Mouse (Mus musculus) v-Abl transformed pro-B cells (cell line): ENCODE measurements around the gene Cutal.

ENCODE experiments used
- in situ Hi-C, 2 experiments: fragments of 400-800 bp; cut with MboI; formaldehyde crosslinking; loops; one replicate each; pipeline ENCODE4 v1.15.1; 2025; ENCODE audit not compliant: unreplicated experiment in 2 of 2

Gene Cutal

DNA sequence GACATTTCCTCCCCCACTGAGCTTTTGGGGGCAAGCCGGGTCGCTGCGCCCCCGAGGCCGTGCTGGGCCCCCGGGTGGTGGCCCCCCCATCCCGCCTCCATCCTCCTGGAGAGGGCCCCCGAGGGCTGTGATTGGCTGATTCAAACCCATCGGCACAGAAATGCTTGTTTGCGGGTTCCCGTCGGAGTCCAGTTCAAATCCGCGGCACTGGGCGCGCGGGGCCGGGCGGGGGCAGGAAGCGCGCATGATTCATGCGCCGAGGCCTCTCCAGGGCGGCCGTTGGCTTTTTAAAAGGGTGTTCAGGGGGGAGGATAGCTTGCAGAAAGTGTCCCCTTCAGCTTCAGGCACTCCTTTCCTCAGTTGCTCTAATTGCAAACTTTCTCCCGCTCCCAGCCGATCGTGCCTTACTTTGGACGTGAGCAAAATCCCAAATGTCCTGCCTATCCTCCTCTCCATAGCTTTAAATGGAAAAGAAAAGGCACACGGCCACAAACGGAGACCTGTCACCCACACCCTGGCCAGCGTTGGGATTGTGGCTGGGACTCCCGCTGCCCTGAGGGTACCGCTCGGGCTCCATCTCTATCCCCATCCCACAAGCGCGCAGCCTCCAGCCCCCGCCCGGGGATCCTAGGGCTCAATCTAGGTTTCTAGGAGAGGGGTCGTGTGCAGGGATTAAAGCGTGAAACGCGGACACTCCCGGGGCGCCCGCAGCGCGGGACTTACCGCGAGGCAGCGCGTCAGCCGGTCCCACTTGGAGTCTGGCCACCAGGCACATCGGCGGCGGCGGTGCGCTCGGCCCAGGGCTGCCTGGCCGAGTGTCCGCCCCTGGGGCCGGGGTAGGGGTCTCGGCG lies 39.2 kb downstream of the Cutal start, which contains the start of gene Phf19:
Gene Phf19 (minus strand): TSS at position 809 of the 851 bp plus-strand sequence.
- in situ Hi-C loops, result no loop called here

DNA sequence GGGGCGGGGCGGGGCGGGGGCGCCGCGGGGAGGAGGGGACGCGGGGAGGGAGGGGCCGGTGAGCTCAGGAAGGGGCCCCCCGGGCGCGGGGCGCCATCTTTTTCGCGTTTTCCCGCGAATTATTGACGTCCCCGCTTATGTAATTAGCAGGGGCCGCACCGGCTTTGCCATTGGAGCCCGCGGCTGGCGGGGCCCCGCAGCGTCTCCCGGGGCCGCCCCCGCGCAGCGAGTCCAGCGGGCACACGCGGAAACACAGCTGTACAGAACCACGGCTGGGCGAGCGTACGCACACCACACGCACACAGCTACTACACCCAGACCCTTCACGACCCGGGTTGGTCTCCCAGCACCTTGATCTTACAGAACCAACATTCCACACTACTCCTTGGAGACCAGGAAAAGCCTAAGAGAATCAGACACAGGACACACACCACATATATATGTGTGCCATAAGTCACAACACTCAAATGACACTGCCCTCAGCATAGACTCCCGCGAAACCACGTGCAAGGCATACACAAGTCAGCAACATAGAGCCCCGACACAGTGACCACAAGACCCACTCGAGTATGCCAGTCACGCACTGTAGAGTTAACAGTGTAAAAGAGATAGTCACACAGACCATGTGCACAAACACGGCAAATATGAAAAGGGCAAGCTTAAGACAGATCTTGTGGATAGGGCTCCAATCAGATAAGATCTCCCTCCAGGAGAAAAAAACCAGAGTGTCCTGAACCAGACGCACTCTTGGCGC lies 40.0 kb downstream of the Cutal start:
- in situ Hi-C loops, result no loop called here

DNA sequence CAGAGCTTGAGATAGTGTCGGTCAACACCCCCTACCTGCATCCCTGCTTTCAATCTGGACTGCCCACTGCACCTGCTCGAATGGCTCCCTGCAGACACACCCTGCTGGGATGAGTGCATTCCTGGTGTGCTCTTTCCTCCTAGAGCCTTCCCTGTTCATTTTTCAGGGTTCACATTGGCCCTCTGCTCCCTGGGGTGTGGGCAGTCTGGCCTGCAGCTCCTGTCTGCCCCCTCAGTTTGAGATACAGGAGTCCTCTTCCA lies 40.6 kb downstream of the Cutal start:
- in situ Hi-C loops, result no loop called here

DNA sequence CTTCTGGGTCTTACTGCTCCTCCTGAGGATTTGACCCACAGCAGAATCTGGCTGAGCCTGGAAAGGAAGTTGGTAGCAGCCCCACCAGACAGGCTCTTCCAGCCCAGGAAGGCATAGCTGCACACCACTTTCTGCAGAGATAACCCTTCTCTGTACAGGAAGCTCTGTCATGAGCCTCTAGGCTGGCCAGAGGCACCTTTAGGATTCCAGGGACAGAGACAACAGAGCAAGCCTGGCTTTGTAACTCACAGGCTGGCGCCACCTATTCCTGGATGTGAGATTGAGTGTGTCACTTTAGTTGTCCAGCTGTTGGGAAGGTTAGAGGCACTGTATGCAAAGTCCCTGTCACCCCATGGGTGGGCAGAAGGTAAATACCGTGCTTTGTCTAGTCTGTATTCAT lies 40.9 kb downstream of the Cutal start:
- in situ Hi-C loops, result no loop called here

DNA sequence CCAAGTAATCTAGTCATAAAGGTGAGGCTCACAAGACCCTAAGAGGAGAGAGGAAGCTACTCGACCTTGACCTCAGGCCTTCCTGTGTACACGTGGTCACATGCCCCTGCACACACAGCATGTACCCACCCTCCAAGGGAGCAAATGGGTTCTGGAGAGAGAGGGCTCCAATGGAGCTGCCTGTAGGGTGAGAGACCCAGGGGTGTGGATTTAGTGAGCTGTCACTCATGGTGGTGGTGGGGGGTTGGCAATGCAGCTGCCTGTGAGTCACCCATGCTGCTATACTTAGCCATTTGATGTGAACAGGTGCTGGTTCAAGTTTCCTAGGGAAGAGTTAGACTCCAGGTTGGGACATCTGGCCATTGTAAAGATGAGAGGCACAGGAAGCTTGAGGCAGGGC lies 45.9 kb downstream of the Cutal start:
- in situ Hi-C loops, result no loop called here

DNA sequence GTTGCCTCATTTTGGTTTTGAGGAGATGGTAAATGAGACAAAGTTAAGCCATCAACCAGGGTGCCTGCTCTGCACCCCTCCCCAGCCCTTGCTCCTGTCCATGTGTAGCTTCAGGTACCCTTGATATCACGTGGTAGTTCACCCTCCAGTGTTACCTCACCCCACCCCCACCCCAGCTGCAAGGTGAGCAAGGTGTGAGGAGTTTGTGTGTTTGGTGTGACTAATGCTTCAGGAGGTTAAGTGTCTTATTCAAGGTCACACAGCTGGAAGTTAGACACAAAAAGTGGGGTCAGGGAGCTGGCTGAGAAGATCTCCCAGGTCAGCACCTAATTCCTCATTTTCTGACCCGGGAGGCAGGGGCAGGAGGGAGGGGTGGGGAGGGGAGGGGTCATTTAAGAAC lies 48.5 kb downstream of the Cutal start:
- in situ Hi-C loops, result no loop called here

DNA sequence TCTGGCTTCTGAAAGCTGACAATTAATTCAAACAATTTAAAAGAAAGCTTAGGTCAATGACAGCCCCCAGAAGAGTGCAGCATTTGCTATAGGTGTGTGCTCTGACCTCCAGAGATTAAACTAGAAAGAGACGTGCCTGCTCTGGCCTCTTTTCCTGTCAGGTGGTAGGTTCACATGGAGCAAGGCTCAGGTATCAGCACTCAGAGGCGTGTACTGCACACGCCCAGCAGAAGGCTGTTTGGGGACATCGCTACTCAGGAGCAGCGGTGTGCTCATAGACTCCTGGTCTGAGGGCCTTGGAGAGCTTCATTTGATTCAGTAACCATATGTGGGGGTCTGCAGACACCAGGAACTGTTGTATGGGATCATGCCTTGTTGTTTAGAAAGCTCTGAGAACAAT lies 53.1 kb downstream of the Cutal start:
- in situ Hi-C loops, result no loop called here

DNA sequence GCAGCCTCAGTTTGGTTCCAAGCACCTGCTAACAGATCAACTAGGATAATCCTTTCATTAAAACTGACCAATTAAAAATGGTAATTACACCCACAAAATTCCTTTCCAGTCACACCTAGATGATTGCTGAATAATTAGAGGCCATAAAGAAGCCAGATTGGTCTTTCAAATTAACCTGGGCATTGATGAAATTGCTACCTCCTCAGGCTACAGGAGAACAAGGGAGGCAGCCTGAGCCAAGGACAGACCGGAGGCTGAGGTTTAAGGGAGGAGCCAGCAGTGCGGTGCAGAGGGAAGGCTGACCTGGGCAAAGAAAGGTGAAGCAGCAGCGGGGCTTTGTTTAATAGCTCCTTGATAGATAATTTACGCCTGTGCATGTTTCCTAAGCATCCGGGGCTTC lies 63.3 kb downstream of the Cutal start:
- in situ Hi-C loops, result no loop called here

DNA sequence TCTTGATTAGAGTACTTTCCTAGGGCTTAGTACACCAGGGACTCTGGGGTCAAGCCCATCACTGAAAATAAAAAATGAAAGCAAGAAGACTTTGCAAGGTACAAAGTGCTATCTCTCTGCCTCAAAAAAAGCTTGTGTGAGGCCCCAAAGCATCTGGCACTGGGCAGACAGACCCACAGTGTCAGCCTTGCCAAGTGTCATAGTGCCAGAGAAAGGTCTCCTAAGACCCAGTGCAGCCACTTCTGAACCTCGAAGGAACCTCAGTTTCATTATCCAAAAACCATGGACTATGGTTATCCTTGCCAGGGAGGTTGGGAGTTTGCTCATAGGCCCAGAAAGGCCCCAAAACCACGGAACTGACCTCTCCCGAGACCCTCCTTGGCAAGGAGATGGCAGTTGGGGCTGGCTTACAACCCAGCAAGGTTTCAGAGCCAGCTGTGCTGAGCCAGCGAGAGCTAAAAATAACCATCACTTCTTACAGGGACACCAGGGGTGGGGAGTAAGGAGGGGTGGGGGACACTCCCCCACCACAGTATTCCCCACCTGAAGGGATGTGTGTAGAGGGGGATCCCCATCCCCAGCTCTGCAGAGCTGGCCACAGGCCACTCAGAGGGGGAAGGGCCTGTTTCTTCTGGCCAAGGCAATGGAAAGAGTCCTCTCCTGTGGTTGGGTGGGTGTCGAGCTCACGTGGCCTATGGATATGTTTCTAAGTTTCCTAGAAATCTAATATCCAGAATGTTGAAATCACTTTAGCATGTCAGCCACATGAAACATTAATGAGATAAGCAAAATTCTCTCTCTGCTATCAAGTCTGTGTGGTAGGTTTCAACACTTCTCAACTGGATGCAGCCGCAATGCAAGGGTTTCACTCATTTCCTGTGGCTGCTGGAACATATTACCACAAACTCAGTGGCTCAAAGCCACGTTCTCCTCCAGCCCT lies 64.3 kb downstream of the Cutal start:
- in situ Hi-C loops, result no loop called here

DNA sequence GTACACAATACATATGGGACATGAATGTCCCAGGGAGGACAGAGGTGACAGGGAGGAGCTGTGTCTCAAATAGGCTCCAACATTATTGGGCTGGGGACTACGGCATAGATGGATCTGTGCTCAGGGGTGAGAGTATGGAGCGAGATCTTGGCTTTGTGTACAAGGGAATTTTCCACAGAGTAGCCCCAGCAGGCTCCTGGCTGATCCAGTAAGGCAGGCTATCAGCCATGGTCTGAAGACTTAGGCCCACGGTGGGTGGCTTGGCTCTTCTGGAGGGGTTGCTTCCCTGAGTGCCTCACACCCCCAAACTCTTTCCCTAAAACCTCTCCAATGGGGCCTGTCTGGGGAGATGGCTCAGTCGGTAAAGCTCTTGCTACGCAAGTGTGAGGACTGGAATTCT lies 66.0 kb downstream of the Cutal start:
- in situ Hi-C loops, result no loop called here

DNA sequence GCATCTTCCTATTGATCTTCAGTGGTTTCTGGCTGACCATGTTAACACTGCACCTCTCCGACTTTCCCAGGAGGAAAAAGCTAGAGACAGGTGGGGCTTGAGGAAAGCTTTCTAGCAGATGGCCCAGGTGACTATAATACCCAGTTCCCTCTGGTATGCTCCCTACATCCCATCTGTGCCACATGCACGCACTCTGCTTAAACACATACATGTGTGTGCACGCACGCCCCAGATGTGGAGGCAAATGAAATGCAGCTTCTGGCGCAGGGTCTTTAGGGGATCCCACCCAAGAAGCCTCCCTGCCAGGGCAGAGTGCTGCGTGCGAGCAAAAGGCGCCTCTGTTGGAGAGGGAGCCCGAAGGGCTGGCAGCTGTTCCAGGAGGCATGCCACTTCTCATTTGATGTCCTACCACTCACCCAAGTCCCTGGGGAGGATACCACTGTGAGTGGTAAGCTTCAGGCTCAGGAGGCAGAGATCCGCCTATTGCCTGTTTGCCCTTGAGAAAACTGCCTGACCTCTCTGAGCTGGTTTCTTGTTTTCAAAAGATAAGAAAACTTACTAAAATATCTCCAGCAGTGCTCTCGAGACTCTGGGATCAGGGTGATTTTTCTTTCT lies 67.0 kb downstream of the Cutal start:
- in situ Hi-C loops, result no loop called here
